Mouse (Mus musculus): ENCODE results near the gene Rprd2.

DNA sequence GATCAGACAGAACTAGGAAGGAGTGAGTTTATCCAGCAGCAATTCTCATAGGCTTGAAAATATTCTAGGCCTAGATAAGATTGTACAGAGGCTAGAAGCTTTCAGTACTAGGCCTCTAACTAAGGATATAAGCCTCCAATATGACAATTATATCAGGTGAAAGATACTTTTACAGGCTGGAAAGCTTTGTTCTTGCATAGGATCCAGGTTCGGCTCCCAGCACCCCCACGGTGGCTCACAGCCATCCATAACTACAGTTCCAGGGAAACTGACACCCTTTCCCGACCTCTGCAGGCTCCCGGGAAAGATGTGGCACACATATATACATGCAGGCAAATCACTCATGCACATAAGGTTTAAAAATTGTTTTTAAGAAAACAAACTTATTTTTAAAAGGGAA is 14.8 kb downstream of the Rprd2 start:
- TF ChIP-seq CTCF (IDR thresholded peaks at IDR 0.05; ENCODE audit: borderline replicate concordance, control insufficient read depth, extremely low read depth, insufficient read depth, low read length, poor library complexity): no peak
- no peak for TF ChIP-seq POLR2A (IDR thresholded peaks at IDR 0.05; ENCODE audit: control insufficient read depth, extremely low read depth, insufficient read depth, low read length, poor library complexity)

All from thymus, adult 2 months (tissue).